Mouse (Mus musculus) limb, embryonic 10.5 days (tissue): ENCODE data around the gene Plekhb1. TPM values are rescaled to one million over a fixed set of nuclear protein-coding genes. Genes with fewer than 3 reads are reported as not detected.

Source experiments
- DNase-seq: peaks from one replicate; pipeline ENCODE4 v3.0.0-alpha.2; 2017; ENCODE audit warnings: low spot score
- H3K27ac ChIP-seq: fragments of 300-500 bp; sonication (generic); 2 replicates; pipeline ENCODE4 v1.5.1; 2016; ENCODE audit warnings: mild to moderate bottlenecking
- H3K27me3 ChIP-seq: fragments of 300-500 bp; sonication (generic); 2 replicates; pipeline ENCODE4 v1.6.1; 2016; ENCODE audit warnings: low read depth, mild to moderate bottlenecking; ENCODE audit not compliant: poor library complexity, severe bottlenecking
- H3K36me3 ChIP-seq: fragments of 300-500 bp; sonication (generic); 2 replicates; pipeline ENCODE4 v1.6.1; 2016; ENCODE audit warnings: mild to moderate bottlenecking, moderate library complexity
- H3K4me1 ChIP-seq: fragments of 300-500 bp; sonication (generic); 2 replicates; pipeline ENCODE4 v1.6.1; 2016
- H3K4me3 ChIP-seq: fragments of 300-500 bp; sonication (generic); 2 replicates; pipeline ENCODE4 v1.5.1; 2016; ENCODE audit warnings: mild to moderate bottlenecking, moderate library complexity
- H3K9me3 ChIP-seq: fragments of 300-500 bp; sonication (generic); replicated peaks from 2 replicates; pipeline ENCODE4 v1.6.1; 2016; ENCODE audit warnings: mild to moderate bottlenecking
- WGBS: fragments of 180-500 bp; shearing (Covaris S2); methylation state at CpG from one replicate; pipeline ENCODE4 v1.1.7; 2016; 5-methylcytosine and 5-hydroxymethylcytosine counted together
- polyA plus RNA-seq: library from polyadenylated mRNA; unstranded; fragments of >200 nt; fragmentation: Nextera tagmentation; extraction: Ambion mirVana; gene quantifications from 2 replicates; pipeline ENCODE4 v1.2.1, GENCODE M21; 2016

The Plekhb1 gene
- polyA plus RNA-seq, 1 experiment from 2014 or later, result 1.5 TPM

DNA sequence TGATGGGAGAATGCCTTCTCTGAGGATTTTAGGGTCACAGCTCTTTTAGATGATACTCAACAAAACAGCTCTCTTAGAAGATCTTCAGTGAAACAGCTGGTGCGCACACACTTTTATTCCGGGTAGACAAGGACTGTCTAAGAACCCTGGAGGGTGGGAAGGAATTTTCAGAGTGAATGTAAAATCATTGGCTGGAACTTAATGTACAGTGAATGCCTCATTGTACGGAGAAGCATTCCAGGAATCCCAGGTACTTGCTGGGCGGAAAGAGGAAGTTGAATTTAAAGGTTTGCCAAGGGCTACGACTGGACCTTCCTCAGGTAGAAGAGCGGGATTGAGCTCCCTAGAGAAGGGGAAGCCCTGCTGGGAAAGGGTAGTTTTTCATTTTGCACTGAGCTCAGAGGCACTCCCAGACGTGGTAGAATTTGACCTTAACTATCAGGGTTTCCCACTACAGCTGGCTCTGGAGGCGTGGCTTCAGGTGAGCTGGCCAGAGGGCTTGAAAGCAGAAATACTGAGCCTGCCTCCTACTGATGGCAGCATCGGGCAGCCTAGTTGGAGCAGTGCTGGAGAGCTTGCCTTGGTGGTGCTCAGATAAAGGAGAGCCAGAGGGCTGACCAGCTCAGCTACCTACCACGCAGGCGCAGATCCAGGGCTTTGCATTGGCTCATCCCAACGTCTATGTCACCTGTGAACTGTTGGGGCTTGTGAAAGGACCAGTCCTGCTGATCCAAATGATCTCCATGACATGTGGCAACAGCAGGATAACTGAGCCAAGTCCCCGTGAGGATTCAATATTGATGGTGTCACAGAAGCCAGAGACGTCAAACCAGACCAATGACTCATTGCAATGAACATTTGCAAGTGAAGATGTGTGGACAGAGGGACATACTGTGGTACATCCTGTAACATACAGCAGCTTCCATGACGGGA is 17.0 kb upstream of the Plekhb1 start:
- Histone ChIP-seq H3K4me1 (peaks cover 5% of the 10 kb centered on the region; the same call in 1 of the 2 replicates), H3K36me3 (no peaks in the 10 kb centered on the region), H3K27me3 (no peaks in the 10 kb centered on the region), H3K4me3 (no peak overlapping the region), H3K9me3 (no peaks in the 10 kb centered on the region), H3K27ac (no peak overlapping the region)
- DNase-seq, result no peak
- WGBS, result 66% methylated on average over 15 of the region's 15 CpGs

- Histone ChIP-seq H3K9me3 (no peaks in the 10 kb centered on the region), H3K27me3 (no peaks in the 10 kb centered on the region), H3K27ac (no peak overlapping the region), H3K4me3 (no peak overlapping the region), H3K36me3 (no peaks in the 10 kb centered on the region), H3K4me1 (peaks cover 5% of the 10 kb centered on the region; the same call in 1 of the 2 replicates)
- no peak for DNase-seq
- WGBS, result 88% methylated on average over 5 of the region's 5 CpGs
These were observed 15.8 kb upstream of the Plekhb1 start for GRCm38 (mm10) chr7:100678052-100678451.

GRCm38 (mm10) chr7:100674941-100675340 is 12.7 kb upstream of the Plekhb1 start:
- no peaks in the 10 kb centered on the region for H3K9me3 ChIP-seq
- no peaks in the 10 kb centered on the region for H3K36me3 ChIP-seq
- H3K4me1 ChIP-seq, result peaks cover 5% of the 10 kb centered on the region; the same call in 1 of the 2 replicates
- WGBS, result 91% methylated on average over 2 of the region's 2 CpGs
- H3K4me3 ChIP-seq, result no peak overlapping the region
- no peak overlapping the region for H3K27ac ChIP-seq
- H3K27me3 ChIP-seq, result no peaks in the 10 kb centered on the region
- no peak for DNase-seq

DNA sequence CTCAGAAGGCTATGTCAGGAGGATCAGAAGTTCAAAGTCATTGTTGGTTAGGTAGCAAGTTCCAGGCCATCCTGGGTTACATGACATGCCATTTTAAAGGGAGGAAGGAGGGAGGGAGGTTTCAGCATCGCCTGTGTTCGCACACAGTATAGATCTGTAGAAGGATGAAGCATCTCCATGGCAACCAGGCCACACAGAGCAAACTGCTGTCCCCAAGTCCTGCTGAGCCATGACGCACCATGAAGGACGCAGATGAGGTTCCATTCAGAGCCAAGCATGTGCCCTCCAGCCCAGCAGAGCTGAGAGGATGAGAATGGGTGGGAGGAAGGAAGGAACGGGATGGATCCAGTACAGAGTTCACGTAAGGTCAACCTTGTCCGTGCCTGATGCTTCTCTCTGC is 11.2 kb upstream of the Plekhb1 start:
- H3K4me1 ChIP-seq, result no peaks in the 10 kb centered on the region
- no peaks in the 10 kb centered on the region for H3K27me3 ChIP-seq
- H3K27ac ChIP-seq, result no peak overlapping the region
- WGBS, result 85% methylated on average over 7 of the region's 7 CpGs
- no peaks in the 10 kb centered on the region for H3K36me3 ChIP-seq
- no peak overlapping the region for H3K4me3 ChIP-seq
- H3K9me3 ChIP-seq, result no peaks in the 10 kb centered on the region
- no peak for DNase-seq

- Histone ChIP-seq H3K4me1 (no peaks in the 10 kb centered on the region), H3K4me3 (no peak overlapping the region), H3K9me3 (no peaks in the 10 kb centered on the region), H3K27me3 (no peaks in the 10 kb centered on the region), H3K27ac (no peak overlapping the region), H3K36me3 (no peaks in the 10 kb centered on the region)
- no peak for DNase-seq
- 86% methylated on average over 5 of the region's 5 CpGs for WGBS
These were observed 8.4 kb upstream of the Plekhb1 start for GRCm38 (mm10) chr7:100670646-100671045.

DNA sequence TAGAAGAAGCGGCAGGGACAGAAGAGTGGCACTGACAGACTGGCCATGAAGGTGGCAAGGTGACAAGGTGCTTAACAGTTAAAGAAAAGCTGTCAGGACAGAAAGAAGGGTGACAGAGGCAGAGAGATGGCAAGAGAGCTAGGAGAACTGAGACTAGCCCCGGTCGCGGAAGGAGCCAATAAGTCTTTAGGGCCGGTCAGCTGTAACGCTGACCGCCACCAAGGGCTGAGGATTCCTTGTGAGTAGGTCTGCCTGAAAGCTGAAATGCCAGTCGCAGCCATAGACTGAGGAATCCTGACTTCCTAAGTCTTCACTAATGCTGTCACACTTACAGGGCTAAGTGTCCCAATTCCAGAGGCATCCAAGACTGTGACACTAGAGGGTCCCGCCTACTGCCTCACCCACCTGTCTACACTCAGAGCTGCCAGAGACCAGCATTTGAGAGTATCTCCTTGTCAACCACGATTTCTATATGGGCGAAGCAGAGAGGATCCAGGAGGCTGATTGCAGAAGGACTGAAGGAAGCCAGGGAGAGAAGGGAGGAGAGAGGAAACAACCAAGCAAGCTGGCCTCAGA is 1.6 kb upstream of the Plekhb1 start:
- WGBS, result 69% methylated on average over 11 of the region's 11 CpGs
- Histone ChIP-seq H3K4me1 (peaks cover 13% of the 10 kb centered on the region), H3K27ac (0 out of 2 replicates have a peak overlapping the region, but pooled peaks have one; percentile 22), H3K27me3 (no peaks in the 10 kb centered on the region), H3K36me3 (no peaks in the 10 kb centered on the region), H3K9me3 (no peaks in the 10 kb centered on the region), H3K4me3 (no peak overlapping the region)
- no peak for DNase-seq

DNA sequence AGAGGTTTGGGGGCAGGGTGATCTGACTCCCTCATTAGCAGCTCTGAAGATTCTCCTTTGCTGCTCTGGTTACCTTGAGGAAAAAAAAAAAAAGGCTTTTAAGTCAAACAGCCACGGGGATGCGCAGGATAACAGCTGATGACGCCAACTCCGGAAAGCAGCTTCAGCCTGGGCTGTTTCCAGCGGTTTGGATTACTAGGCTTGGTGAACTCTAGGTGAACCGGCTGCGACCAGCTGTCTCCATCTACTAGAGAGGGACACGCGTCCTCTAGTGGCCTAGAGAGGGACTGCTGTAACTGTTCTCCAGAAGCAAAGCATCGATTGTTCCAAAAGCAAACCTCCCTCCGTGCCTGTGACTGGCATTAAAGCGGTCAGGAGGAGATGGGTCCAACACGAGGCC is 976 bp upstream of the Plekhb1 start:
- 4% methylated on average over 13 of the region's 13 CpGs for WGBS
- Histone ChIP-seq H3K27ac (0 out of 2 replicates have a peak overlapping the region, but pooled peaks have one; percentile 42), H3K4me1 (peaks cover 17% of the 10 kb centered on the region), H3K9me3 (no peaks in the 10 kb centered on the region), H3K4me3 (no peak overlapping the region), H3K27me3 (no peaks in the 10 kb centered on the region), H3K36me3 (no peaks in the 10 kb centered on the region)
- DNase-seq, result peak; percentile 92

GRCm38 (mm10) chr7:100661264-100661663 is 950 bp downstream of the Plekhb1 start:
- 90% methylated on average over 7 of the region's 7 CpGs for WGBS
- no peaks in the 10 kb centered on the region for H3K36me3 ChIP-seq
- DNase-seq, result no peak
- H3K4me1 ChIP-seq, result peaks cover 27% of the 10 kb centered on the region
- no peak overlapping the region for H3K4me3 ChIP-seq
- H3K27ac ChIP-seq, result no peak overlapping the region
- no peaks in the 10 kb centered on the region for H3K27me3 ChIP-seq
- no peaks in the 10 kb centered on the region for H3K9me3 ChIP-seq

DNA sequence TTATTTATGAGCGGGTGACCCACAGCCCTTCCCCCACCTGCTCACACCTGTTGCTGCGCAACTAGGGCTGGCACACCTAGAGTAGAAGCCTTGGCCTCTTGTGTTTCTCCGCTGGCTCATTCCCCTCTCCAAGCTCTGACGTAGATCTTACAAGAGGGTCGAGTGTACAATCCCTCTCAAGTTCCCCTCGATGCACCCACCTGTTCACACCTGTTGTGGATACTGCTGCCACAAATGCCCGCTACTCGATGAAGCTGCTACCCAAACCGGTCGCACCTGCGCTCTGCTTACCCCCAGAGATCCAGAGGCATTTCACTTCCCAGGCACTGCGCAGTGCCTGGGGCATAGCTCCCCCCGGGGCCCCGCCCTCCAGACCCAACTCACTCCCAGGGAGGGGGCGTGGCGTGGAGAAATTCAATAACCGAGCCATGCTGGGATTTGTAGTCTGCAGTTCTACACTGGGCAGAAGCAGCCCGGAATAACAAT is 4.1 kb downstream of the Plekhb1 start:
- Histone ChIP-seq H3K9me3 (no peaks in the 10 kb centered on the region), H3K36me3 (no peaks in the 10 kb centered on the region), H3K27me3 (no peaks in the 10 kb centered on the region), H3K27ac (no peak overlapping the region), H3K4me3 (0 out of 2 replicates have a peak overlapping the region, but pooled peaks have one; percentile 20), H3K4me1 (peaks cover 22% of the 10 kb centered on the region)
- 34% methylated on average over 18 of the region's 18 CpGs for WGBS
- peak; percentile 46 for DNase-seq

DNA sequence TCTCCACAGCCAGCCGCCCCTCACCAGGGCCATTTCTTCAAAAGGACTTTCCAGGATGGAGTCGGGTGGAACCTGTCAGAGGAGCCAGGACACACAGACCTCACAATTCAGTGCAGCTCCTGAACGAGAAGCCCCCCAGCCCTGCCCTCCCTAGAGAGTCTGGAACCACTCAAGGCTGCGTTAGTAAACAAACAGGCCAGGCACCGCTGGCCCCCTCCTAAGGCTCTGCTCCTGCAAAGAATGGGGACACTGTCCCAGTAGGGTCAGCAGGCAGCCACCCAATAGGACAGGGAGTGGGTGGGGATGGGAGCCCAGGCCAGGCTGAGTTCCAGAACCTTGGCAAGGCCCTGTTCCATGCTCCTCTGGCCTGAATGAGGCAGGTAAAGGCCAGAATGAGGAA is 5.5 kb downstream of the Plekhb1 start:
- WGBS, result 30% methylated on average over 5 of the region's 5 CpGs
- Histone ChIP-seq H3K36me3 (no peaks in the 10 kb centered on the region), H3K4me1 (peaks cover 19% of the 10 kb centered on the region), H3K4me3 (no peak overlapping the region), H3K9me3 (no peaks in the 10 kb centered on the region), H3K27me3 (no peaks in the 10 kb centered on the region), H3K27ac (no peak overlapping the region)
- no peak for DNase-seq

- Histone ChIP-seq H3K27me3 (no peaks in the 10 kb centered on the region), H3K9me3 (no peaks in the 10 kb centered on the region), H3K4me3 (no peak overlapping the region), H3K4me1 (peaks cover 37% of the 10 kb centered on the region), H3K36me3 (0 out of 2 replicates have a peak, but pooled peaks cover 4% of the 10 kb centered on the region), H3K27ac (no peak overlapping the region)
- 89% methylated on average over 8 of the region's 8 CpGs for WGBS
- peak; percentile 21 for DNase-seq
These were observed 7.8 kb downstream of the Plekhb1 start for GRCm38 (mm10) chr7:100654441-100654840.

GRCm38 (mm10) chr7:100653480-100654266 is 8.5 kb downstream of the Plekhb1 start:
- WGBS, result 88% methylated on average over 9 of the region's 9 CpGs
- Histone ChIP-seq H3K27me3 (no peaks in the 10 kb centered on the region), H3K4me3 (no peak overlapping the region), H3K4me1 (peaks cover 37% of the 10 kb centered on the region), H3K27ac (no peak overlapping the region), H3K9me3 (no peaks in the 10 kb centered on the region), H3K36me3 (0 out of 2 replicates have a peak, but pooled peaks cover 4% of the 10 kb centered on the region)
- DNase-seq, result peak; percentile 29
